Mouse (Mus musculus) liver, embryonic 14.5 days (tissue): ENCODE results near the gene Pla2g3. TPM values are rescaled to one million over a fixed set of nuclear protein-coding genes. Genes with fewer than 3 reads are reported as not detected.

Experiments used
- ATAC-seq: fragments of 200-750 bp; cut with Nextera tagmentation; 2 replicates; pipeline ENCODE4 v1.8.0; 2017; ENCODE audit warnings: moderate number of reproducible peaks, mild to moderate bottlenecking, moderate library complexity; ENCODE audit not compliant: insufficient read depth
- DNase-seq, 3 experiments: peaks; one replicate each; pipeline ENCODE4 v3.0.0-alpha.2; 2012 to 2013; ENCODE audit warnings: low read depth in 3 of 3, low spot score in 3 of 3
- H3K27ac ChIP-seq: fragments of 300-500 bp; sonication (generic); 2 replicates; pipeline ENCODE4 v1.5.1; 2014; ENCODE audit warnings: moderate library complexity, mild to moderate bottlenecking, control low read depth, inconsistent platforms
- H3K27me3 ChIP-seq: fragments of 300-500 bp; sonication (generic); 2 replicates; pipeline ENCODE4 v1.6.1; 2014; ENCODE audit warnings: mild to moderate bottlenecking, low read length, moderate library complexity; ENCODE audit not compliant: control insufficient read depth, insufficient read depth
- H3K36me3 ChIP-seq: fragments of 300-500 bp; sonication (generic); replicated peaks from 2 replicates; pipeline ENCODE4 v1.6.1; 2014; ENCODE audit warnings: low read depth; ENCODE audit not compliant: control insufficient read depth, insufficient read depth
- H3K4me1 ChIP-seq, 2 experiments: fragments of 200-500 bp in 1 of 2; fragments of 300-500 bp in 1 of 2; sonication (generic) in 1 of 2; replicated peaks; 2 replicates each; pipeline ENCODE4 v1.6.1; 2012 to 2014; ENCODE audit warnings: antibody characterized with exemption in 1 of 2, inconsistent platforms in 1 of 2, low read length in 1 of 2; ENCODE audit not compliant: control insufficient read depth in 2 of 2, insufficient read depth in 2 of 2
- H3K4me2 ChIP-seq: fragments of 300-500 bp; sonication (generic); 2 replicates; pipeline ENCODE4 v1.6.1; 2014; ENCODE audit warnings: low read depth, mild to moderate bottlenecking, control low read depth, moderate library complexity
- H3K4me3 ChIP-seq, 2 experiments: fragments of 200-500 bp in 1 of 2; fragments of 300-500 bp in 1 of 2; sonication (generic) in 1 of 2; 2 replicates each; pipeline ENCODE4 v1.5.1; 2012 to 2014; ENCODE audit warnings: low read depth in 2 of 2, low read length in 2 of 2, mild to moderate bottlenecking in 2 of 2, control low read depth in 1 of 2, inconsistent platforms in 1 of 2, moderate library complexity in 1 of 2; ENCODE audit not compliant: insufficient read depth in 1 of 2
- H3K9ac ChIP-seq: fragments of 300-500 bp; sonication (generic); replicated peaks from 2 replicates; pipeline ENCODE4 v1.6.1; 2014; ENCODE audit warnings: mild to moderate bottlenecking, control low read depth, moderate library complexity
- H3K9me3 ChIP-seq: fragments of 300-500 bp; sonication (generic); 2 replicates; pipeline ENCODE4 v1.6.1; 2016; ENCODE audit warnings: low read length, mixed read lengths; ENCODE audit not compliant: control insufficient read depth
- CTCF ChIP-seq: IDR thresholded peaks from 2 replicates; pipeline ENCODE4 v1.5.1; 2016; ENCODE audit warnings: antibody characterized with exemption, low read depth, control low read depth
- EP300 ChIP-seq: IDR thresholded peaks from 2 replicates; pipeline ENCODE4 v1.6.1; 2016; ENCODE audit warnings: antibody characterized with exemption, low read depth
- WGBS: fragments of 180-500 bp; shearing (Covaris S2); extraction: QIAGEN DNeasy Blood & Tissue Kit; methylation state at CpG from one replicate; pipeline ENCODE4 v1.1.7; 2014; ENCODE audit not compliant: insufficient replicate concordance; 5-methylcytosine and 5-hydroxymethylcytosine counted together
- polyA plus RNA-seq, 2 experiments: library from polyadenylated mRNA; depleted of rRNA in 1 of 2; stranded (reverse) in 1 of 2; unstranded in 1 of 2; fragments of >200 nt; fragmentation: Nextera tagmentation in 1 of 2; extraction: Ambion mirVana in 1 of 2; gene quantifications; 2 replicates each; pipeline versions ENCODE4 v1.2.1 to v1.2.3; 2012 to 2014

Pla2g3 gene
- polyA plus RNA-seq (2012; rRNA removed) (0.06 and 0.11 TPM in 2 replicates), polyA plus RNA-seq (2014; fragmentation: Nextera tagmentation; extraction: Ambion mirVana) (0.04 and 0.13 TPM in 2 replicates)

DNA sequence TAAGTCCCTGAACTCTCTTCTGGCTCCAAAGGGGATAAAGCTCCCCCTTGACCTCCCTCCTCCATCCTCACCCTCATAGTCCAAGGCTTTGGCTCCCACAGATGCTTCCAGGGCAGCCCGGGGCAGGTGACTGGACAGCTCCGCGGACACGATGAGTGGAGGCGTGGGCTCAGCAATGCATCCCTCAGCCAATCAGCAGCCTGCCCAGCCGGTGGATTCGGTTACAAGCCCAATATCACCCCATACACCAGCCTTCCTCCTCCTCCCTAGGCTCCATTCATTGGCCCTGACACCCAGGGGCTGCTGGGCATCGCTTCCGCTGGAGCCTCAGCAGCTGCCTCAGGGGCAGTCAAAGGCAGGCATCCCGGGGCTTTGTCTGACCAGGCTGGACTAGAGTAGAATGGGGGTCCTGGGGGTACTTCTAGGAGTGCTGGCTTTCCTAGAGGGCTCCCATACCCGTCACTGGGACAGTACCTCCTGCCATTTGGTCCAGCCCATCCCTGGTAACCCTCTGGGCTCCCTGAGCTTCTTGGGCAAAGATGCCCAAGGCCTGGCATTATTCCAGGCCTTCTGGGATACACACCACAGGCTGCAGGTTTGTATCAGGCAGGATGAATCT, at the start of gene Pla2g3:
Pla2g3 (plus strand) TSS at position 333 of the 619 bp plus-strand sequence.
- H3K4me2 ChIP-seq: no peak within 1 kb of the TSS
- ATAC-seq (no peak), DNase-seq (no peak)
- 0 out of 4 replicates have a peak, but pooled peaks cover 0 to 2% of the 10 kb centered on the region in 2 experiments for H3K4me1 ChIP-seq
- H3K9me3 ChIP-seq: no peaks in the 10 kb centered on the region
- WGBS: 38% methylated on average over 11 of the region's 11 CpGs
- no peak within 1 kb of the TSS for H3K9ac ChIP-seq
- H3K4me3 ChIP-seq: no peak within 1 kb of the TSS
- TF ChIP-seq EP300: no peak
- TF ChIP-seq CTCF: no peak
- no peaks in the 10 kb centered on the region for H3K27me3 ChIP-seq
- H3K36me3 ChIP-seq: no peaks in the 10 kb centered on the region
- H3K27ac ChIP-seq: no peak within 1 kb of the TSS

GRCm38 (mm10) chr11:3441696-3442443, 46.2 kb upstream of the Pla2g3 start:
- Histone ChIP-seq H3K9me3 (no peaks in the 10 kb centered on the region), H3K9ac (no peak overlapping the region), H3K27ac (no peak overlapping the region), H3K4me2 (no peak overlapping the region), H3K4me3 (no peak overlapping the region), H3K4me1 (0 out of 4 replicates have a peak, but pooled peaks cover 0 to 3% of the 10 kb centered on the region in 2 experiments), H3K27me3 (no peaks in the 10 kb centered on the region), H3K36me3 (no peaks in the 10 kb centered on the region)
- DNase-seq (no peak), ATAC-seq (no peak)
- TF ChIP-seq CTCF (no peak), EP300 (no peak)

- Histone ChIP-seq H3K4me2 (no peak overlapping the region), H3K36me3 (no peaks in the 10 kb centered on the region), H3K9me3 (no peaks in the 10 kb centered on the region), H3K27ac (no peak overlapping the region), H3K4me3 (no peak overlapping the region), H3K27me3 (no peaks in the 10 kb centered on the region), H3K4me1 (0 out of 4 replicates have a peak, but pooled peaks cover 0 to 3% of the 10 kb centered on the region in 2 experiments), H3K9ac (no peak overlapping the region)
- TF ChIP-seq EP300: no peak
- no peak for TF ChIP-seq CTCF
- WGBS: 46% methylated on average over 4 of the region's 4 CpGs
- ATAC-seq (no peak), DNase-seq (no peak)
Measured at GRCm38 (mm10) chr11:3442677-3443076, 45.4 kb upstream of the Pla2g3 start.

GRCm38 (mm10) chr11:3443091-3443490, 45.0 kb upstream of the Pla2g3 start:
- DNase-seq: no peak
- H3K9me3 ChIP-seq: no peaks in the 10 kb centered on the region
- H3K4me1 ChIP-seq: 0 out of 4 replicates have a peak, but pooled peaks cover 0 to 3% of the 10 kb centered on the region in 2 experiments
- H3K27ac ChIP-seq: no peak overlapping the region
- 81% methylated on average over 2 of the region's 2 CpGs for WGBS
- no peak overlapping the region for H3K4me3 ChIP-seq
- no peaks in the 10 kb centered on the region for H3K36me3 ChIP-seq
- TF ChIP-seq CTCF: no peak
- TF ChIP-seq EP300: no peak
- H3K4me2 ChIP-seq: no peak overlapping the region
- no peak for ATAC-seq
- H3K27me3 ChIP-seq: no peaks in the 10 kb centered on the region
- H3K9ac ChIP-seq: no peak overlapping the region

- H3K4me2 ChIP-seq: no peak overlapping the region
- 0 out of 4 replicates have a peak, but pooled peaks cover 0 to 3% of the 10 kb centered on the region in 2 experiments for H3K4me1 ChIP-seq
- TF ChIP-seq CTCF: no peak
- ATAC-seq: no peak
- H3K36me3 ChIP-seq: no peaks in the 10 kb centered on the region
- H3K27ac ChIP-seq: no peak overlapping the region
- 42% methylated on average over 8 of the region's 8 CpGs for WGBS
- no peak overlapping the region for H3K9ac ChIP-seq
- no peak for DNase-seq
- H3K9me3 ChIP-seq: no peaks in the 10 kb centered on the region
- H3K27me3 ChIP-seq: no peaks in the 10 kb centered on the region
- H3K4me3 ChIP-seq: no peak overlapping the region
Measured at GRCm38 (mm10) chr11:3444875-3445274, 43.2 kb upstream of the Pla2g3 start.
